Mouse (Mus musculus) bone marrow macrophage, adult 2 months (primary cell): ENCODE measurements around the gene Unc13a.

Experiments used
- CTCF ChIP-seq: IDR thresholded peaks from 2 replicates; pipeline ENCODE4 v1.5.1; 2012; ENCODE audit warnings: low read depth, mild to moderate bottlenecking, low read length, moderate library complexity
- POLR2A ChIP-seq: IDR thresholded peaks from 2 replicates; pipeline ENCODE4 v1.6.1; 2012; ENCODE audit warnings: mild to moderate bottlenecking, low read depth, low read length, borderline replicate concordance

DNA sequence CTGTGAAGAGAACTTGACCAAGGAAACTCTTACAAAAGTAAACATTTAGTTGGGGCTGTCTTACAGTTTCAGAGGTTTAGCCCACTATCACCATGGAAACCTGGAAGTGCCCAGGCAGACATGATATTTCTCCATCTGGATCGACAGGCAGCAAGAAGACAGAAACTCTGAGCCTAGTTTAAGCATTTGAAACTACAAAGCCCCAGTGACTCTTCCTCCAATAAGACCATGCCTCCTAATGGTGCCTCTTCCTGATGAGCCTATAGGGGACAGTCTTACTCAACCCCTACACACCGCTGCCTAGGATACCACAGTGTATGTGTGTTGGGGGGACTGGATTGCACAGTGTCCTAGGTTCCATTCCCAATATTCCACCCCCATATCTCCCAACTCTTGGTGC is 2.5 kb upstream of the Unc13a start:
- no peak for TF ChIP-seq POLR2A
- TF ChIP-seq CTCF, result no peak
